Mouse (Mus musculus): ENCODE results near the gene Col6a5. TPM values are rescaled to one million over a fixed set of nuclear protein-coding genes. Genes with fewer than 3 reads are reported as not detected.

Gene Col6a5
- 0.06 to 0.27 TPM (median 0.15 TPM) in 4 replicates for total RNA-seq (2023; ENCODE audit: inconsistent age)

GRCm38 (mm10) chr9:105960533-105960932, at the start of gene Col6a5:
Gene Col6a5 (minus strand): TSS chr9:105960643.

GRCm38 (mm10) chr9:105827791-105828385, 132.6 kb downstream of the Col6a5 start, which contains the start of gene Col6a6:
Gene Col6a6 (minus strand): TSS chr9:105828160.

Other genes starting within 250 kb of the Col6a5 start
- 0.06 to 0.21 TPM in 2 of 4 replicates, not detected in the others for gene Col6a6, start 132.5 kb downstream of the Col6a5 start, total RNA-seq (2023; ENCODE audit: inconsistent age)
- not detected in 4 replicates for gene Col6a4, start 136.1 kb upstream of the Col6a5 start, total RNA-seq (2023; ENCODE audit: inconsistent age)
- gene Glyctk, start 197.5 kb upstream of the Col6a5 start, total RNA-seq (2023; ENCODE audit: inconsistent age): 5.8 to 9.4 TPM (median 8.1 TPM) in 4 replicates
- 97.9 to 110 TPM (median 103 TPM) in 4 replicates for gene Wdr82, start 210.3 kb upstream of the Col6a5 start, total RNA-seq (2023; ENCODE audit: inconsistent age)
- 82.1 to 96.0 TPM (median 83.9 TPM) in 4 replicates for gene Ppm1m, start 239.1 kb upstream of the Col6a5 start, total RNA-seq (2023; ENCODE audit: inconsistent age)
- 65.1 to 76.7 TPM (median 68.8 TPM) in 4 replicates for gene Twf2, start 242.5 kb upstream of the Col6a5 start, total RNA-seq (2023; ENCODE audit: inconsistent age)

Data from B cell, adult (primary cell).